Mouse (Mus musculus): Measurements from ENCODE around the gene Klhl13.

The Klhl13 gene

DNA sequence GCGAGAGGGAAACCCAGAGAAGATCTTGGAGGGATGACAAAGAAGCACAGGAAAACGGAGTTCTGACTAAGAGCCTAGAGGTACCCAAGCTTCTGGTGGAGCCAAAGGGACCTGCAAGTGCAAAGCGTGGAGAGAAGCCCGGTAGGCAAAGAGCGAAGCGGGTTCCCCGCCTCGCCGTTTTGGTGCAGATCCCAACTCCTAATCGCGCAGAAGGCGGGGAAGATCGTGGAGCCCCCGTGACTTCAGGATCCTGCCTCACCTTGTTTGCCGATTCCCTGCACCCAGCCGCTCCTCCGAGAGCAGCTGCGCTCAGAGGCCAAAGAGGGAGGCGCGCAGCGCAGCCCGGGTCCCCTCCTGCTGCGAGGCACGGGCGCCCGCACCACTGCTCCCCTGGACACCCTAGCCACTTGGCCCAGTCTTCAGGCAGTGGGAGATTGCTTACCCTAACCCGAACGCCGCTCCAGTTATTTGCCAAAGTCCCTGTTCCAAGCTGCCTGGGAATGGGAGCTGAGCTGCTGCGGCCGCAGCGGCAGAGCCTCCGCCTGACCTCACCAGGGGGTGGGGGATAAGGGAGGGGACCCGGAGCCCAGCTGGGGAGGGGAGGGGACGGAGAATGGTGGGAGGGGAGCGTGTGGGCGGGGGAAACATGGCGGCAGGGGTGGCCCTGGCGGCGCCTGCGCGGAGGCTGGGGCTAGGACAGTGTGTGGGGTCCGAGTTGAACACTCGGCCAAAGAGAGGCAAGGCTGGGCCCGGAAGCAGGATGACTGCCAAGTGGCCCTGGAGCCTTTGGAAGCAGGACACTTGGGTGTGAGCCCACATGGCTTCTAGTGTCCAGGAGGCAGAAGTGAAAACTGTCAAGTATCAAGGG, at the start of gene Klhl13:
Gene Klhl13 (minus strand): TSS at position 569 of the 868 bp plus-strand sequence.
- DNase-seq (ENCODE audit: low read depth) = no peak

DNA sequence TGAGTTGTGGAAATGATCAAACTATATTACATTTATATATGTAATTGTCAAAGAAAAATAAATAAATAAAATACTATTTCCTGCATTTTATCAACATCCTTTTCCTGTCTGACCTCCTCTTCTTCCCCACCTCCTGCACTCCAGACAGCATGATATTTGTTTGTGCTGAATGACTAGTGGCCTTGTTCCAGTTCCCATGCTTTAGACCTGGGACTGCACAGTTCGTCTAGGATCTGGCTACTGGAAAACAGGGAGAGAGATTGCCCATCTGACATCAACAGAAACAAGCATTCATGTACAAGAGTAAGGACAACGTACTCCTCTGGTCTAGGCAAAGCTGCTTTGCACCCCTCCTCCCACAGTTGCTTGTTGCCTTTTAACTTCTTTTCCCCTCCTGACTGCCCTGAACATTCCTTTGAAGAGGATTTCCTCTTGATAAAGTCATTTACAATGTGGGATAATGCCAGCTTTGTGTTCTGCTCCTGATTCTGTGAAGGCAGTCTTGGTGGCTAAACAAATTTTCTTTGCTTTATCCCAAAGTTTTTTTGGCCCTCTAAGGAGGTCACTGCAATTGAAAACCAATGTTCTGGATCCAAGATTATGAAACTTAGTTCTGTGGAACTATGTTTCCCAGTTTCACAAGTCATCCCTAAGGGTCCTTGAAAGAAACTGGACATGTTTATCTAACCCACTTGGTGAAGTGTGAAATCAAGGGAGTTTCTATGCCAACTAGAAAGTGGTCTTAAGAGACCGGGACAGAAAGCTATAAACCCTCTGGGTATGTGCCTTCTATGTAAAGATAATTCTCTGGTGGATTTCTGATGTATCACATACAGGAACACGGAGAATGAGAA, 44.6 kb upstream of the Klhl13 start:
- no peak for DNase-seq (ENCODE audit: low read depth)

GRCm38 (mm10) chrX:23388716-23389115, 23.8 kb upstream of the Klhl13 start:
- DNase-seq (ENCODE audit: low read depth) = no peak

- no peak for DNase-seq (ENCODE audit: low read depth)
Measured at GRCm38 (mm10) chrX:23363441-23363840, 1.4 kb downstream of the Klhl13 start.

DNA sequence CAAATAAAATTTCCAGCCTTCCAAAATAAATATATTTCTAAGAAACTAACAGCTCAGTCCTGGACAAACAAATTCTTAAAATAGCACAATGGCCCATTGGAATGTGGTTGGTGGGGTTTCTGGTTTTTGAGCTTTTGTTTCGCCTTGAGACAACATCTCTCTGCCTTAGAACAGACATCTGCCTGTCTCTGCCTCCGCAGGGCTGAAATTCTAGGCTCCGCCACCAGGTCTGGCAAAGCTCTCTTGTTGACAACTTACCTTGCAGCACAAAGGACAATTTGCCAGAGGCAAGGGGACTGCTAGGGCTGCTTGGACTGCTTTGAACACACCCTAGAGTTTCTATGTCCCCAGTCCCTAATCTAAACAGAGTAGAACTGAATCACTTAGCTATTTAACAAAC, 4.4 kb downstream of the Klhl13 start:
- DNase-seq (ENCODE audit: low read depth) = no peak

- no peak for DNase-seq (ENCODE audit: low read depth)
Measured at GRCm38 (mm10) chrX:23350083-23350482, 14.8 kb downstream of the Klhl13 start.

- no peak for DNase-seq (ENCODE audit: low read depth)
Measured at GRCm38 (mm10) chrX:23328116-23328515, 36.8 kb downstream of the Klhl13 start.

GRCm38 (mm10) chrX:23318857-23319256, 46.0 kb downstream of the Klhl13 start:
- no peak for DNase-seq (ENCODE audit: low read depth)

- DNase-seq (ENCODE audit: low read depth) = no peak
Measured at GRCm38 (mm10) chrX:23295952-23296598, 68.8 kb downstream of the Klhl13 start.

DNA sequence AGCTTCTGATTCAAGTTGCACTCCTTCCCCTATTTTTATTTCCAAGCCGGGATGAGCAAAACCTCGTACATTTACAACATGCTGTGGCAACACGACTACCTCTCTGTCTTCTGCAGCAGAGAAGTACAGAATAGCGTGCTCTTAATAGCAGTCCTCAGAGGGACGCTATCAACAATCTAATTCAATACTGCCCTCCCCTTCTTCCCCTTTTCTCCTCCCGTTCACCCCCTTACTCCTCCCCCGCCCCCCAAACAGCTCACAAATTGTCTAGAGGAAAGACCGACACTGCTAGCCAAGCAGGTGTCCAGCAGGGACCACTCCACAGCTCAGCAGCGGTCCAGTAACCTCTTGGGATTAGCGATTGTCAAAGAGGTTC, 79.5 kb downstream of the Klhl13 start:
- DNase-seq (ENCODE audit: low read depth) = no peak

- DNase-seq (ENCODE audit: low read depth) = no peak
Measured at GRCm38 (mm10) chrX:23284530-23285441, 80.1 kb downstream of the Klhl13 start.

- no peak for DNase-seq (ENCODE audit: low read depth)
Measured at GRCm38 (mm10) chrX:23267601-23268000, 97.3 kb downstream of the Klhl13 start.

DNA sequence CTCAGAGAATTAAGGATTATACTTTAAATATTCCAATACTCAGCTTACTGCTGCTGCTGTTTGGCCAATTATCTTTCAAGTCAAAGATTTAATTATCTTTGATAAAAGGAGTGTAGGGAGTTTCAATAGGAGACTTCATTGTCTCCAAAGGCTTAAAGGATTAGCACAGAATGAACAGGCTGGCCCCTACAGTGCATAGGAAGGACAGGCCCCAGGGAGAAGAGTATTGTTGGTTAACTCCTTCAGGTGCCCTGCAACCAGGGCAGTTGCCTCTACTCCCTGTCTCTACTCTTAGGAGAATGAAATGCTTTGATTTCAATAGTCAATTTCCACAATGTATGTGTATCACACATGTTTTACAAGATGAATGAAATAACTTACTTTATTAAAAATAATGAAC, 116.1 kb downstream of the Klhl13 start:
- DNase-seq (ENCODE audit: low read depth) = no peak

Data from naive thymus-derived CD4-positive, alpha-beta T cell, adult 2 months (primary cell).